Mouse (Mus musculus): ENCODE data around the gene Tgfb1. TPM values are rescaled to one million over a fixed set of nuclear protein-coding genes. Genes with fewer than 3 reads are reported as not detected.
A peak's percentile ranks its signal among the peaks of the same experiment; 100 is the strongest.
"Not testable (repeated sequence)": the region's sequence is repeated elsewhere in the genome, so short reads cannot be mapped to it uniquely, and the experiment has no call there.

The Tgfb1 gene
- polyA plus RNA-seq, 1 experiment from 2014 or later, result 1.2 TPM

GRCm38 (mm10) chr7:25711165-25711564, 24.4 kb downstream of the Tgfb1 start:
- Histone ChIP-seq H3K9me3 (no peaks in the 10 kb centered on the region), H3K36me3 (peaks cover 44% of the 10 kb centered on the region), H3K27me3 (peaks cover 2% of the 10 kb centered on the region; the same call in 1 of the 2 replicates), H3K4me3 (no peak overlapping the region), H3K9ac (no peak overlapping the region; the same call in 1 of the 2 replicates), H3K4me2 (no peak overlapping the region), H3K27ac (peak overlapping the region; percentile 30; the same call in 1 of the 2 replicates), H3K4me1 (replicated peaks) (peaks cover 28% of the 10 kb centered on the region)
- 0 out of 2 replicates have a peak, but pooled peaks have one; percentile 22 for ATAC-seq (ENCODE audit: low FRiP score)
- WGBS, result 63% methylated on average over 5 of the region's 5 CpGs

- peak overlapping the region; percentile 30; the same call in 1 of the 2 replicates for H3K27ac ChIP-seq
- peaks cover 28% of the 10 kb centered on the region for H3K4me1 ChIP-seq (replicated peaks)
- no peak overlapping the region for H3K4me3 ChIP-seq
- H3K36me3 ChIP-seq, result peaks cover 49% of the 10 kb centered on the region
- no peak overlapping the region for H3K4me2 ChIP-seq
- 29% methylated on average over 7 of the region's 7 CpGs for WGBS
- no peaks in the 10 kb centered on the region for H3K27me3 ChIP-seq
- ATAC-seq (ENCODE audit: low FRiP score), result no peak
- H3K9me3 ChIP-seq, result no peaks in the 10 kb centered on the region
- H3K9ac ChIP-seq, result no peak overlapping the region
Observed at GRCm38 (mm10) chr7:25711731-25712197, 25.0 kb downstream of the Tgfb1 start.

GRCm38 (mm10) chr7:25712801-25713200, 26.0 kb downstream of the Tgfb1 start:
- ATAC-seq (ENCODE audit: low FRiP score), result no peak
- H3K27ac ChIP-seq, result no peak overlapping the region
- H3K4me3 ChIP-seq, result no peak overlapping the region
- no peak overlapping the region for H3K4me2 ChIP-seq
- H3K9ac ChIP-seq, result no peak overlapping the region
- H3K9me3 ChIP-seq, result no peaks in the 10 kb centered on the region
- no peaks in the 10 kb centered on the region for H3K27me3 ChIP-seq
- peaks cover 32% of the 10 kb centered on the region for H3K4me1 ChIP-seq (replicated peaks)
- peaks cover 52% of the 10 kb centered on the region for H3K36me3 ChIP-seq
- 92% methylated on average over 9 of the region's 9 CpGs for WGBS

- Histone ChIP-seq H3K4me1 (replicated peaks) (peaks cover 43% of the 10 kb centered on the region), H3K9me3 (no peaks in the 10 kb centered on the region), H3K27me3 (no peaks in the 10 kb centered on the region), H3K36me3 (peaks cover 52% of the 10 kb centered on the region), H3K27ac (no peak overlapping the region), H3K4me3 (no peak overlapping the region), H3K4me2 (no peak overlapping the region), H3K9ac (no peak overlapping the region)
- ATAC-seq (ENCODE audit: low FRiP score), result no peak
- WGBS, result 97% methylated on average over 8 of the region's 8 CpGs
Observed at GRCm38 (mm10) chr7:25714581-25714980, 27.8 kb downstream of the Tgfb1 start.

GRCm38 (mm10) chr7:25715731-25716271, 29.0 kb downstream of the Tgfb1 start:
- no peak for ATAC-seq (ENCODE audit: low FRiP score)
- Histone ChIP-seq H3K4me2 (no peak overlapping the region), H3K9ac (no peak overlapping the region), H3K27ac (no peak overlapping the region), H3K36me3 (peaks cover 57% of the 10 kb centered on the region), H3K4me3 (no peak overlapping the region), H3K4me1 (replicated peaks) (peaks cover 34% of the 10 kb centered on the region), H3K9me3 (no peaks in the 10 kb centered on the region), H3K27me3 (no peaks in the 10 kb centered on the region)
- WGBS, result 96% methylated on average over 22 of the region's 22 CpGs

- ATAC-seq (ENCODE audit: low FRiP score), result no peak
- no peak overlapping the region for H3K27ac ChIP-seq
- peaks cover 64% of the 10 kb centered on the region for H3K36me3 ChIP-seq
- H3K4me2 ChIP-seq, result peak overlapping the region; percentile 94
- H3K9me3 ChIP-seq, result no peaks in the 10 kb centered on the region
- WGBS, result 92% methylated on average over 3 of the region's 3 CpGs
- peaks cover 18% of the 10 kb centered on the region for H3K4me1 ChIP-seq (replicated peaks)
- H3K9ac ChIP-seq, result 0 out of 2 replicates have a peak overlapping the region, but pooled peaks have one; percentile 75
- no peaks in the 10 kb centered on the region for H3K27me3 ChIP-seq
- H3K4me3 ChIP-seq, result 0 out of 2 replicates have a peak overlapping the region, but pooled peaks have one; percentile 9
Observed at GRCm38 (mm10) chr7:25717478-25717877, 30.7 kb downstream of the Tgfb1 start.

- no peaks in the 10 kb centered on the region for H3K9me3 ChIP-seq
- peak within 1 kb of the TSS; percentile 94 for H3K4me2 ChIP-seq
- H3K36me3 ChIP-seq, result peaks cover 64% of the 10 kb centered on the region
- ATAC-seq (ENCODE audit: low FRiP score), result peak; percentile 86
- H3K4me3 ChIP-seq, result peak within 1 kb of the TSS; percentile 53
- peak within 1 kb of the TSS; percentile 77 for H3K27ac ChIP-seq
- peaks cover 18% of the 10 kb centered on the region for H3K4me1 ChIP-seq (replicated peaks)
- 5% methylated on average over 32 of the region's 32 CpGs for WGBS
- peak within 1 kb of the TSS; percentile 75 for H3K9ac ChIP-seq
- no peaks in the 10 kb centered on the region for H3K27me3 ChIP-seq
Observed at GRCm38 (mm10) chr7:25718788-25719417, 32.1 kb downstream of the Tgfb1 start, which contains the start of gene Ccdc97. TSS of gene Ccdc97 (minus strand) at chr7:25719088.

GRCm38 (mm10) chr7:25719761-25720610, 33.2 kb downstream of the Tgfb1 start:
- no peak overlapping the region for H3K27ac ChIP-seq
- H3K4me3 ChIP-seq, result no peak overlapping the region
- peak; percentile 36 for ATAC-seq (ENCODE audit: low FRiP score)
- H3K9ac ChIP-seq, result no peak overlapping the region
- H3K27me3 ChIP-seq, result no peaks in the 10 kb centered on the region
- H3K4me1 ChIP-seq (replicated peaks), result peaks cover 18% of the 10 kb centered on the region
- H3K4me2 ChIP-seq, result peak overlapping the region; percentile 94; the same call in 1 of the 2 replicates
- H3K36me3 ChIP-seq, result peaks cover 64% of the 10 kb centered on the region
- WGBS, result 62% methylated on average over 10 of the region's 10 CpGs
- H3K9me3 ChIP-seq, result no peaks in the 10 kb centered on the region

GRCm38 (mm10) chr7:25720760-25721159, 34.0 kb downstream of the Tgfb1 start:
- no peak overlapping the region for H3K9ac ChIP-seq
- H3K27me3 ChIP-seq, result no peaks in the 10 kb centered on the region
- no peak overlapping the region for H3K4me2 ChIP-seq
- no peak overlapping the region for H3K4me3 ChIP-seq
- H3K27ac ChIP-seq, result no peak overlapping the region
- 91% methylated on average over 5 of the region's 5 CpGs for WGBS
- no peaks in the 10 kb centered on the region for H3K9me3 ChIP-seq
- no peak for ATAC-seq (ENCODE audit: low FRiP score)
- H3K36me3 ChIP-seq, result peaks cover 64% of the 10 kb centered on the region
- H3K4me1 ChIP-seq (replicated peaks), result peaks cover 18% of the 10 kb centered on the region

- H3K9me3 ChIP-seq; H3K9ac ChIP-seq; ATAC-seq (ENCODE audit: low FRiP score); H3K4me3 ChIP-seq; H3K27ac ChIP-seq; H3K4me2 ChIP-seq; H3K27me3 ChIP-seq: not testable (repeated sequence)
- Histone ChIP-seq H3K36me3 (peaks cover 66% of the 10 kb centered on the region), H3K4me1 (replicated peaks) (peaks cover 18% of the 10 kb centered on the region)
Observed at GRCm38 (mm10) chr7:25721776-25722175, 35.0 kb downstream of the Tgfb1 start.

- peaks cover 94% of the 10 kb centered on the region for H3K36me3 ChIP-seq
- no peak overlapping the region for H3K4me2 ChIP-seq
- 0 out of 2 replicates have a peak, but pooled peaks cover 4% of the 10 kb centered on the region for H3K4me1 ChIP-seq (replicated peaks)
- no peaks in the 10 kb centered on the region for H3K27me3 ChIP-seq
- no peak overlapping the region for H3K9ac ChIP-seq
- no peak for ATAC-seq (ENCODE audit: low FRiP score)
- H3K27ac ChIP-seq, result no peak overlapping the region
- 84% methylated on average over 19 of the region's 19 CpGs for WGBS
- no peak overlapping the region for H3K4me3 ChIP-seq
- H3K9me3 ChIP-seq, result no peaks in the 10 kb centered on the region
Observed at GRCm38 (mm10) chr7:25725886-25726285, 39.1 kb downstream of the Tgfb1 start.

- Histone ChIP-seq H3K27me3 (no peaks in the 10 kb centered on the region), H3K4me3 (no peak overlapping the region), H3K9ac (no peak overlapping the region), H3K36me3 (peaks cover 96% of the 10 kb centered on the region), H3K9me3 (no peaks in the 10 kb centered on the region), H3K4me2 (no peak overlapping the region), H3K4me1 (replicated peaks) (0 out of 2 replicates have a peak, but pooled peaks cover 4% of the 10 kb centered on the region), H3K27ac (no peak overlapping the region)
- ATAC-seq (ENCODE audit: low FRiP score), result no peak
- 95% methylated on average over 5 of the region's 5 CpGs for WGBS
Observed at GRCm38 (mm10) chr7:25727800-25728199, 41.0 kb downstream of the Tgfb1 start.

Measured in hindbrain, embryonic 13.5 days (tissue).